Mouse (Mus musculus) heart, postnatal 10 days (tissue): ENCODE results near the gene Agpat4. TPM values are rescaled to one million over a fixed set of nuclear protein-coding genes. Genes with fewer than 3 reads are reported as not detected.
A peak's percentile ranks its signal among the peaks of the same experiment; 100 is the strongest.
"Not testable (repeated sequence)": the region's sequence is repeated elsewhere in the genome, so short reads cannot be mapped to it uniquely, and the experiment has no call there.

ENCODE experiments used
- DNase-seq, 2 experiments: peaks; one replicate each; pipeline ENCODE4 v3.0.0; 2021
- intact Hi-C: fragments of 180-260 bp; cut with DNase I; formaldehyde crosslinking; loops from one replicate; pipeline ENCODE4 v1.15.1; 2025
- total RNA-seq, 2 experiments: library from RNA; stranded (reverse); gene quantifications; 2 replicates each; pipeline ENCODE4 v1.2.3; 2021

Gene Agpat4
- total RNA-seq, 2 experiments from 2014 or later: 8.4 to 10.2 TPM

- DNase-seq: no peak
- intact Hi-C loops: no loop called here
Measured at GRCm38 (mm10) chr17:12213430-12213829, 94.9 kb downstream of the Agpat4 start.

- intact Hi-C loops: no loop called here
- no peak for DNase-seq
Measured at GRCm38 (mm10) chr17:12216224-12216623, 97.7 kb downstream of the Agpat4 start.

- no peak for DNase-seq
- intact Hi-C loops: no loop called here
Measured at GRCm38 (mm10) chr17:12221926-12222325, 103.4 kb downstream of the Agpat4 start.

DNA sequence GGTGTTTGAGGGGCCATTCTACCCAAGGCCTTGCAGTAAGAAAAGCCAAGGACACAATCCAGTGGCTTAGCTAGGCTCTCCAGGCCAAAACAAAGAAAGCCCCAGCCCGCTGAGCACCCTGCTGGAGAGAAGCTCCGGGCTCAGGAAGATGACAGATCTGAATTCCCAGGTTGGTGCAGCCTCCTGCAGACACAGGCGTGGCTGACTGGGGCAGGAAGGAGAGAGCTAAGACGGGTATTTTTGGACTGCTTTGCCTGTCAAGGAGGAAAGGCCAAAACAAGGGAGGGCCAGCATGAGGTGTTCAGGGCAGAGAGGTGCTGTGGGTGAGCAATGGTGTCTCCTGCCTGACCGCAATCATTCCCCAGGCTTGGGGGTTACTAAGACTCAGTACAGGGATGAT lies 105.2 kb downstream of the Agpat4 start:
- no peak for DNase-seq
- intact Hi-C loops: no loop called here

DNA sequence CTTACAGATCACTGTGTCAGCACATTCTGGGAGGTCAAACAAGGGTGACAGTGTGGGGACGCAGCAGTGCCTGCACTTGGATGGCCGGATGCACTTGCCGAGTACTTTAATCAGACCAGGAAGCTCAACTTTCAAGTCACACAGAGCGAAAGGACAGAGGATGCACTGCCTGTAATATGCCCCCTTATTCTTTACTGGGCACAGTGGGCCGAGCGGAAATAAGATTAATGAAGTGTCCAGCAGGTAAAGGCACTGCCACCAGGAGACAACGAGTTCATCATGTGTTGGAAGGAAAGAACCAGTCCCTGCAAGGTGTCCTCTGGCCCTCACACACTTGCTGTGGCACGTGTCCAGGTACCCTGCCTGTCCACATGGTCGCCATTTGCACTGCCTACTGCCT lies 105.6 kb downstream of the Agpat4 start:
- no peak for DNase-seq
- intact Hi-C loops: no loop called here

- DNase-seq, intact Hi-C loops: not testable (repeated sequence)
Measured at GRCm38 (mm10) chr17:12224551-12224950, 106.0 kb downstream of the Agpat4 start.

DNA sequence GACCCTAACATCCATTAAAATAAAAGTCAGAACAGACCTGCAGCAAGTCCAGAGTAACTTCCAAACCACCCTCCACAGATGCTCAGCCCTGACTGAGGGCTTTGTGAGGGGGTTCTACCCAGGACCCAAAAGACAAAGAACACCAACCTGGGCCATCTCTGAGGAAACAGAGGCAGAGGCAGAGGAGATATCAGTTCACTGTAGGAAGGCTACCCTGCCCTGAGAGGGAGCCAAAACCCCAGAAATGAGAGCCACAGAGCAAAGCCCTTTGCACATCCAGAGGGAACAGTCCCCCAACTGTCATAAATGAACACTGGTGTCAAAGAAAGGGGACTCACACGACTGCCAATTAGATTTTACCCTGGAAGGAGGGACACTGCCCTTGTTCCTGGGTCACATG lies 106.7 kb downstream of the Agpat4 start:
- DNase-seq: no peak
- intact Hi-C loops: no loop called here

DNA sequence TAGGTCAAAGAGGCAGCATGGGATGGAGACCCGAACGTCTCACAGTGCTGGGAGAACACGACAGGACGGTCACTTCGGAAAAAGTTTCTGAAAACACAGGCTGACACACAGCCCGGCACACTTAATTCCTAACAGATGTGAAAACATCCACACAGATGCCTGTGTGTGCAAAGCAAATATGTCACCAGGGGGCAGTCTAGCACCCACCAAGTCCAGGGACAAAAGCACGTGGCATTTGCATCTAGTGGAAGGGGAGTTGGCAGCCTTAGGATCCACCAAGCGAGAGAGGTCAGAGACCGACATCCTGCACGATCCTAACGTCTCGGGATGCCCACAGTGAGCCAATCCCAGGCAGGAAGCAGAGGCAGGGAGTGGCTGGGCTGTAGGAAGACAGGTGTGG lies 108.0 kb downstream of the Agpat4 start:
- peak; percentile 38 to 65 for DNase-seq
- intact Hi-C loops: loop anchor here (2.0 kb wide), 1 partner anchor 142 kb away; no protein-coding TSS in a partner anchor

DNA sequence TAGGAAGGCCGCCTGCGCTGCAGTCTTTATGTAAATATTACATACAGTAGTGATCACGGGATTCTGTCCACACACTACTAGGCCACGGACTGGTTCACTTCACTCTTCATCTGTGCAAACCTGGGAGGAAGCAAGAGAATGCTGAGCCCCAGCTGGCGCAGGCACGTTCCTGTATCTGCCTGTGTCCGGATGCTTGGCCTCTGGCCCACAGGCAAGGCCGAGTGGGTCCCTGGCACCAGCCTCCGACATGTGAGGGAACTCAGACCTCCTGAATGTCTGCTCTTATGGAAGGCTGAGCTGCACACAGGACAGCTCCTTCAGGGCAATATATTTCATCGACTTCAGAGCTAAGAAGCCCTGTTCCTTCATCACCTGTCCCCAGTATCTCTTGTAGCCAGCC lies 109.5 kb downstream of the Agpat4 start:
- intact Hi-C loops: no loop called here
- peak in 1 of 2 experiments; percentile 34 for DNase-seq

- DNase-seq: no peak
- intact Hi-C loops: no loop called here
Measured at GRCm38 (mm10) chr17:12228471-12228870, 110.0 kb downstream of the Agpat4 start.

- DNase-seq: no peak
- intact Hi-C loops: no loop called here
Measured at GRCm38 (mm10) chr17:12229756-12230155, 111.3 kb downstream of the Agpat4 start.

- DNase-seq: no peak
- intact Hi-C loops: no loop called here
Measured at GRCm38 (mm10) chr17:12230167-12230566, 111.7 kb downstream of the Agpat4 start.

DNA sequence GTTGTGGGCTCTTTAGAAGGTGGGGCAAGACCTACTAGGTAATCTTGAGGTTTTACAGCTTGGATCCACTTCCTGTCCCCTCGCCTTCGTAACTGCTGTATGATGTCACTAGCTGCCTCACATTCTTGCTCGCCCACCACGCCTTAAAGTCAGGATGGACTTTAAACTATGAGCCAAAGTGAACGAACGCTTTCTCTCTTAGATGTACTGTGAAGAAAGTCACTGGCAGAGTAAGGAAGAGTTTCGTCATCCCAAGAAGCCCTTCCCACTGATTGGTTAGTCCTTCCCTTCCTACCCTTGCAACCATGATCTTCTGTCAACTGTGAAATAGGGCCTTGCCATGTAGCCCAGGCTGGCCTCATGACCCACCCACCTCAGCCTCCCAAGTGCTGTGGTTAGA lies 112.6 kb downstream of the Agpat4 start:
- intact Hi-C loops: no loop called here
- DNase-seq: no peak

DNA sequence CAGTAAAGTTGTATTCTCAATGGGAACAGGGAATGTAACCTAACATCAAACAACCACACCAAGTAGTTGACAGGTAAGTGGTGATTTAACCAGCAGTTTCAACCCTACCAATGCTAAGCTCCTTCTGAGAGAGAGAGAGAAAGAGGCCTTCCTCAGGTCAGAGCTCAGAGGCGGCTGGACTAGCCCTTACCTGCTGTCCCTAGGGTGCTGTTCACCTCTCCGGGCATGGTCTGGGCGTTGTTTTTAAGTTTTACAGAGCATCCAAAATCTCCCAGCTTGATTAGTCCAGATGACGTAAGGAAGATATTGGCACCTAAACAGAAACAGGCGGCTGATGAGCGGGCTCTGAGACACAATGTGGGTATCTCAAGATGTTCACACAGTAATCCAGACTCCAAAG lies 114.2 kb downstream of the Agpat4 start:
- intact Hi-C loops: no loop called here
- no peak for DNase-seq

DNA sequence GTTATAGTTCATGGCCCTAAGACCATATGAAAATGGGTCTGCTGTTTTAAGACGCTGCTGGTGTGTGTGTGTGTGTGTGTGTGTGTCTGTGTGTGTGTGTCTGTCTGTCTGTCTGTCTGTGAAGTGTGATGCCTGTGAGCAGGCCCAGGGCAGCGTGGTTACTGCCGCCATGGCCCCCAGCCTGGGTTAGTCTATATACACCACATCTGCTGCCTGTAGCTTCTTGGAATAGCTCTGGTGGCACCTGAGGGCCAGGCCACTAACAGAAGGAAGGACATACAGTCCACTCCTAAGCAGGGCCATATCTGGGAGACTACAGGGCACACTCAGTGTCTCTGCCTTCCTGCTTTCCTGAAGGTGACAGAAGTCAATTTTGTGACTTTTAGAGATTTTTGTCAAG lies 122.2 kb downstream of the Agpat4 start:
- no peak for DNase-seq
- intact Hi-C loops: no loop called here

- intact Hi-C loops: no loop called here
Measured at GRCm38 (mm10) chr17:12249783-12250504, 131.4 kb downstream of the Agpat4 start.

GRCm38 (mm10) chr17:12250581-12250980 lies 132.1 kb downstream of the Agpat4 start:
- DNase-seq: no peak
- intact Hi-C loops: no loop called here

More at GRCm38 (mm10) chr17:12249783-12250504, 131.4 kb downstream of the Agpat4 start:
- peak; percentile 12 to 24 for DNase-seq

- DNase-seq: no peak
Measured at GRCm38 (mm10) chr17:12256142-12256541, 137.6 kb downstream of the Agpat4 start.

DNA sequence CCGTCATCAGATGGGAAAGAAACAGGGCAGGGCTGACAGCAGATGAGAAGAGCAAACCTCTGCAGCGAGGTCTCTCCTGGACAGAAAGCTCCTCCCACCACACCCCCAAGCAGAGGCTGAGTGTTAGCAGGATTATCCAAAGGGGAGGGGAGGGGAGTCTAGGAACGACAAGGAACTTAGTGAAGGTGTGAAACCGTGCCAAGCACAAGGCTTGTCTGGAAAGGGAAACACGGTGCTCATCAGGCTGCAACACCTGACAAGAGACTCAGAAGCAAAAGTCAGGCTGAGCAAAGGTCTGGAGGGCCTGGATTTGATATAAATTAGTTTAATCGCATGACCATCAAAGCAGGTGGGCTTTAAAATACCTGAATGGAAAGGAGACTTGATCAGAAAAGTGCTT lies 140.0 kb downstream of the Agpat4 start:
- intact Hi-C loops: no loop called here
- no peak for DNase-seq

More at GRCm38 (mm10) chr17:12256142-12256541, 137.6 kb downstream of the Agpat4 start:
- intact Hi-C loops: no loop called here

DNA sequence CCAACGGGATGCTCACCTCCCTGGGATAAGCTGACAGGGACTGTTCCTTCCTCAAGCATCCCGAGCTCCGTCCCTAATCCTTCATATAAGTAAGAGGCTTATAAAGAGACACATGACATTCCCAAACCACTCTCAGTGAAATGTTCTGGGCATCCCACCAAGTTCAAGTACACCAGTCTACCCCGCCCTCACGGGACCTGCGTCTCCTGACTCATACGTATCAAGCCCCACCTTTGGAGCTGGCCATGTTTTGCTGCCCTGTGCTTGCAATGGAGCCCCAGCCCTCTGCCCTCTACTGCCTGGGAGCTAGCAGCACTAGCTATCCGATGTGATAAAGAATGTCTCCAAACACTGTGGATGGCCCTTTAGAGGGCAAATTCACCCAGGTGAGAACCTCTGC lies 141.5 kb downstream of the Agpat4 start:
- intact Hi-C loops: no loop called here
- DNase-seq: peak; percentile 39 to 54

DNA sequence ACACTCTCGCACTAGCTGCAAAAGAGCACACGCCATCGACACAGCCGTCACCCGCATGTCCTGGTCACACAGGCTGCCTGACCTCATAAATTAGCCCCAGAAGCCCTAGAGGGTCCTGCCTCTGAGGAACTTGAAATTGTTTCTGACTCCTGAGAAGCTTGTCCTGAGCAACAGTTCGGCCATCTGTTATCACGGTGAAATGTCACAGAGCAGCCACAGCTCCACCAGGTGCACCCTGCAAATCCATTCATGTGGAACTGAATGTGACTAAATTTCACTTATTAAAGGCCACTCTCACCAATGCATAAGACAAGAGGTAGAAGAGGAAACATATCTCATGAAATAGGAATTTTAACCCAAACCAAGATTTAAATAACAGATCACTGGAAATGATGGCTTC lies 142.9 kb downstream of the Agpat4 start:
- intact Hi-C loops: no loop called here
- DNase-seq: no peak

- intact Hi-C loops: no loop called here
- no peak for DNase-seq
Measured at GRCm38 (mm10) chr17:12261887-12262286, 143.4 kb downstream of the Agpat4 start.

DNA sequence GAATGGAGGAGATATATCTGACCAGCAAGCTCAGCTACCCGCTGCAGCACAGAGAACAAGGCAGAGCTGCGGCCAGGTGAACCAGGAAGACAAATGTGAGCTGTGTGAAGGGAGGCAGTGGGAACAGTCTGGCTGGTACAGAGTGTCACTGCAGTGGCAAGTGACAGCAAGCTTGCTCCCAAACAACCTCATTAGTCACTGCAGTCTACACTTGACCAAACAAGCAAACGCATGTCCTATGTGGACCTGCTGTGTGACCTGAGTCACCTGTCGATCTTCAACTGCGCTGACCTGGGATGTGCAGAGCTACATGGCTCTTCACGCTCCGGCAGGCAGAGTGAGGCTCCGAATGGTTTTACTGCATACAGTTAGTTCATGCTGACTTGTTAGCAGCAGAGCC lies 144.3 kb downstream of the Agpat4 start:
- intact Hi-C loops: no loop called here
- DNase-seq: no peak
